Mouse (Mus musculus) urinary bladder, adult 18-20 months (tissue): Measurements from ENCODE around the gene Klk14.

Experiments
- DNase-seq, 2 experiments: peaks; one replicate each; pipeline ENCODE4 v3.0.0; 2022; ENCODE audit warnings: low spot score in 2 of 2, mixed read lengths in 2 of 2

The Klk14 gene

GRCm38 (mm10) chr7:43713741-43714351 lies 23.6 kb downstream of the Klk14 start:
- no peak for DNase-seq
